Mouse (Mus musculus): Measurements from ENCODE around the gene Rpp40. TPM values are rescaled to one million over a fixed set of nuclear protein-coding genes. Genes with fewer than 3 reads are reported as not detected.

Rpp40 gene
- polyA plus RNA-seq, 1 experiment, result 14.9 TPM

DNA sequence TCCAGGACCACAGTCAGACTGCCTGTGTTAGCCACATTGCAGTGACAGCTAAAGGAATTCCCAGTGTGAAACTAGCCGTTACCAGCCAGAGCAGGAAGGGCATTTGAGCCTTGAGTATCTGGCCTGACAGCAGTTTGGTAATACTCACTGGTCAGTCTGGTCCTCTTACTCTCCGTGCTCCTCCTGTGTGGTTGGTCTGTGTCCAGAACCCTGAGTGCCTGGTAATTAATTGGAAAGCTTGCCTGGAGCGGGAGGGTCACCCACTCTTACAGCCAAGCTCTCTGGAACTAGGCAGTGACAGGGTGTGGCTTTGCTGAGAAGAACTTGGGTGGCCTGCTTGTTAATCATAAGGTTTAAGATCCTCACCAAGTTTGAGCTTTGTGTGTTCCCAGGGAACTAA, 57.5 kb downstream of the Rpp40 start:
- H3K4me3 ChIP-seq (ENCODE audit: insufficient read depth, poor library complexity, severe bottlenecking), result no peak overlapping the region
- no peaks in the 10 kb centered on the region for H3K36me3 ChIP-seq (ENCODE audit: control insufficient read depth, insufficient read depth)
- H3K79me3 ChIP-seq (ENCODE audit: low read depth), result peaks cover 2% of the 10 kb centered on the region
- no peaks in the 10 kb centered on the region for H3K79me2 ChIP-seq (ENCODE audit: control insufficient read depth, insufficient read depth)
- TF ChIP-seq MAX (IDR thresholded peaks at IDR 0.05) (no peak), FOSL1 (IDR thresholded peaks at IDR 0.05; ENCODE audit: insufficient read depth, low read length, poor library complexity, severe bottlenecking) (no peak), CTCF (IDR thresholded peaks at IDR 0.05; ENCODE audit: control insufficient read depth, insufficient read depth, insufficient read length) (no peak), MYOG (IDR thresholded peaks at IDR 0.05; ENCODE audit: control insufficient read depth, extremely low read depth, insufficient read length) (no peak), USF1 (IDR thresholded peaks at IDR 0.05; ENCODE audit: low read depth) (no peak), CEBPB (IDR thresholded peaks at IDR 0.05; ENCODE audit: low read depth) (no peak), MYOD1 (IDR thresholded peaks at IDR 0.05; ENCODE audit: control insufficient read depth, insufficient read length, low read depth) (no peak)
- no peak overlapping the region for H3ac ChIP-seq (ENCODE audit: control insufficient read depth, insufficient read length, low read depth)
- no peaks in the 10 kb centered on the region for H3K27me3 ChIP-seq (ENCODE audit: control insufficient read depth, insufficient read depth, insufficient read length)

DNA sequence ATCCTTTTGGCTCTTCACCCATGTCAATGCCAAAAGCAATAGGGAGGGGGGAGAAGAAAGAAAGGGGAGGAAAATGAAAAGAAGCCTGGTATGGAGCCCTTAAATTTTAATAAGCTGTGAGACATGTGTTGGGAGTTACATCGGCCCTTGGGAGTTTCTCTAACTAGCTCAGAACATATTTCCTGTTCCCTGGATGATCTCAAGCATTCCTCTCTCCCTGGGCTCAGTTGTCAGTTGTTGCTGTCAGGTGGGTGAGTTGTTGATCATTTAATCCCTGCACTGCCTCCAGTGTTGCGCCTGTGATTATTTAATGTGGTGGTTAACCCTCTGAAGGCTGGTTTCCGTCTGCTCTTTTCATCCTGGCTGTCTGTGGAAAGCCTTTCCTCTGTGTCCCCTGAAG, 60.9 kb downstream of the Rpp40 start:
- Histone ChIP-seq H3K79me2 (ENCODE audit: control insufficient read depth, insufficient read depth) (no peaks in the 10 kb centered on the region), H3K4me3 (ENCODE audit: insufficient read depth, poor library complexity, severe bottlenecking) (no peak overlapping the region)
- no peak for TF ChIP-seq FOSL1 (IDR thresholded peaks at IDR 0.05; ENCODE audit: insufficient read depth, low read length, poor library complexity, severe bottlenecking)
- TF ChIP-seq MAX (IDR thresholded peaks at IDR 0.05), result no peak
- TF ChIP-seq CEBPB (IDR thresholded peaks at IDR 0.05; ENCODE audit: low read depth), result no peak
- TF ChIP-seq MYOD1 (IDR thresholded peaks at IDR 0.05; ENCODE audit: control insufficient read depth, insufficient read length, low read depth), result no peak
- TF ChIP-seq USF1 (IDR thresholded peaks at IDR 0.05; ENCODE audit: low read depth), result no peak
- no peak for TF ChIP-seq MYOG (IDR thresholded peaks at IDR 0.05; ENCODE audit: control insufficient read depth, extremely low read depth, insufficient read length)
- no peak for TF ChIP-seq CTCF (IDR thresholded peaks at IDR 0.05; ENCODE audit: control insufficient read depth, insufficient read depth, insufficient read length)

More for the DNA sequence above, 60.9 kb downstream of the Rpp40 start:
- Histone ChIP-seq H3K36me3 (ENCODE audit: control insufficient read depth, insufficient read depth) (no peaks in the 10 kb centered on the region), H3K79me3 (ENCODE audit: low read depth) (peaks cover 2% of the 10 kb centered on the region), H3ac (ENCODE audit: control insufficient read depth, insufficient read length, low read depth) (no peak overlapping the region), H3K27me3 (ENCODE audit: control insufficient read depth, insufficient read depth, insufficient read length) (no peaks in the 10 kb centered on the region)

Other genes with a start within 250 kb of the Rpp40 start
- gene Cdyl, start 246.5 kb downstream of the Rpp40 start, polyA plus RNA-seq (2012; fragmentation: generic; extraction: Trizol), result 5.2 TPM
- gene Ppp1r3g, start 52.5 kb upstream of the Rpp40 start, polyA plus RNA-seq (2012; fragmentation: generic; extraction: Trizol), result not detected
- 25.9 TPM for gene Fars2, start 211.1 kb upstream of the Rpp40 start, polyA plus RNA-seq (2012; fragmentation: generic; extraction: Trizol)
- gene Lyrm4, start 211.2 kb upstream of the Rpp40 start, polyA plus RNA-seq (2012; fragmentation: generic; extraction: Trizol), result 9.3 TPM